Mouse (Mus musculus): ENCODE data around the gene Sema6b.
A peak's percentile ranks its signal among the peaks of the same experiment; 100 is the strongest.

- TF ChIP-seq CTCF (IDR thresholded peaks at IDR 0.05; ENCODE audit: borderline replicate concordance, insufficient read depth, low read depth, low read length) (peak; percentile 83), POLR2A (IDR thresholded peaks at IDR 0.05; ENCODE audit: borderline replicate concordance, insufficient read depth, low read length) (no peak)
Measured at GRCm38 (mm10) chr17:56132661-56133060, 7.5 kb downstream of the Sema6b start.

Data from cerebellum, adult 2 months (tissue).